Mouse (Mus musculus): ENCODE measurements around the gene Zfp511. TPM values are rescaled to one million over a fixed set of nuclear protein-coding genes. Genes with fewer than 3 reads are reported as not detected.
A peak's percentile ranks its signal among the peaks of the same experiment; 100 is the strongest.

The Zfp511 gene
- total RNA-seq (2017) = 21.7 and 23.6 TPM in 2 replicates

DNA sequence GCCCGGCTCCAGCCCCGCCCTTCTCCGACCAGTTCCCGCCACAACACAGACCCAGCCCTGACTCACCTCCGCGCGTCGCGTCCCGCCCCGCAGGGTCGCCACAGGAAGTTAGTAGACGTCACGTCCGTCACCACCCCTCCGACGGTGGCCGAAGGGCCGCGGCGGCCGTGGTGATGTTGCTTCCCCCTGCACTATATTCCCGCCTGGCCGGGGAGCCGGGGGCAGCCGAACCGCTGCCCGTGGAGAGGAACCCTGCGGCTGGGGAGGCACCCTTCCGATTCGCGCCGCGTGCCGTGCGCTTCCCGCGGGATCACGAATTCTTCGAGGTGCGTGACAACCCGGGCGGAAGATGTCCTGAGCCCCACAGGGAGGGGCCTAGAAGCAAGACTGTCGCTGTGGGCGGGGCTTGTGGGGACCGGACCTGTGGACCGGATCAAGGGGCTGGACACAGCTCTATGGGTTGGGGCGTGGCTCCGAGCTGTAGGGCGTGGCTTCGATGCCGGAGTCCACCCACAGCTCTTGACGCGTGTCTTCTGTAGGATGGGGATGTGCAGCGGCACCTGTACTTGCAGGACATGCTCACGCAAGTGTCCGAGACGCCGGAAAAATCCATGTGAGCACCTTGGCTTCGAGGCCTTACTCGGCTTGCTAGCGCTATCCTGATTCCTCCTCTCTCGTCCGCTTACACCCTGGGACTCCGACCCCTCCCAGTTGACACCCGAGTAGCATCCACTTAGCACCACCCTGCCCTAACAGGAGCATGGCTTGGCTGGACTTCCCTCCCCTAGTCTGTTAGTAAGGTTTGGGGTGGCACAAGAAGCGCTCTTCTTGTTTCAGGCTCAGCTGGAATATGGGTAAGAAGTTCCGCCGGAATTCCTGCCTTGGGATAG lies at the start of gene Zfp511, which contains the start of gene Tubgcp2:
Gene Zfp511, plus strand, starts transcription at position 111 of the 890 bp plus-strand sequence.
Gene Tubgcp2, minus strand, starts transcription at position 389 of the 890 bp plus-strand sequence.
- peak; percentile 90 for ATAC-seq (replicated peaks; ENCODE audit: low read depth, poor library complexity, severe bottlenecking)

DNA sequence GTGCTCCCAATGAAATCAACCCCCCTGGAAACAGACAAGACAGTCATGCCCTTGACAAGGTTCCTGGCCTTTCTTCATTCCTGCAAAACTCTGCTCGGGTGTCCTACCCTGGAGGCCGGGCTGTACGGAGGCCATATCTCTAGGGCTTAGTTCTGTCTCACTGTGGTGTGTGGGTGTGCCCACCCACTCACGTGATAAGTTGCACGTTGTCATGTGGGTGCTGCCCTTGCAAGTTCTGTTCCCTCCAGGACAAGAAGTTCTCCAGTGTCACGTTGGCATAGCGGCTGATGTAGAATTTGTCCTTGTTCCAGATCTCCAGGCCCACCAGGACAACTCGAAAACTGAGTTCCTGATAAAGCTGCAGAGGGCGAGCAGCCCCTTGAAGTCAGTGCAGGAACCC lies 47.9 kb upstream of the Zfp511 start:
- ATAC-seq (replicated peaks; ENCODE audit: low read depth, poor library complexity, severe bottlenecking) = no peak

DNA sequence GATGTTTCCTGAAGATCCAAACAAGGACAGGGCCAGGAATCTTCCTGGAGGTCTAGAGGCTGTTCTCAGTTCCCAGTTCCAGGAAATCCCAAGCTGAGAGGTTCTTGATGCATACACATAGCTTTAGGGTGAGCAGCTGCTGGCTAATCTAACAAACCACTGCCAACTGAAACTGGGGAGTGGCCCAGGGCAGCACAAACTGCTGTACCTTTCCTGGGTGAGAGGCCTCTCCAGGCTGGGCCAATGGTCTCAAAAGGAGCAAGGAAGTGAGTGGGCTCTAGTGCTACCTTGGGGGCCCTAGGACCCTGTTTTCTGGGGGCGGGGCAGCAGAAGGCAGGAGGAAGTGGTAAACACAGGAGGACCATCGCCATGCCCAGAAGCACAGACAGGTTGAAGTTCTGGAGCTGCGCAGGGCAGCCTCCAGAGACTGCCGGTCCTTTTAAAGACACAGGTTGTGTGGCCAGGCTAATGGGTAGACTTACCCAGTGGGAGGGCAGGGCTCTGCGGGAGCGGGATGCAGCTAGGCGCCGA lies 45.3 kb upstream of the Zfp511 start:
- ATAC-seq (replicated peaks; ENCODE audit: low read depth, poor library complexity, severe bottlenecking) = 0 out of 2 replicates have a peak, but pooled peaks have one; percentile 4

DNA sequence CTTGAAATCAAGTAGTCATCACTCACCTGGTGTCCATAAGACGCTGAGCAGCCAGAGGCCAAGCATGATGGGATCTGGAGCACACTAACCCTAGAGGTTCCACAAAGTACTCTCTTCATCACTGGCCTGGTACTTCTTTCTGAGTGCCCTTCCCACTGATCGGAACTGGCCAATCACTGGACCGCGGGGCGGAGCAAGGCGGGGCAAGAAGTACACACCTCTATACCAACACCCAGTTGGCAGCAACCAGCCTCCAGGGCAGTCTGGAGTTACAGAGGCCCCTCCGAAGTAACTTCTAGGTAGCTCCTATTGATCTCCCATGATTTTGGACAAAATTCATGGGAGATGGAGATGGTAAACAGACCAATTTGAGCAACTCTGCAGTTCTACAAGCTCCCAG lies 43.8 kb upstream of the Zfp511 start, which contains the start of gene Adam8:
Gene Adam8, minus strand, starts transcription at position 157 of the 400 bp plus-strand sequence.
- peak; percentile 76 for ATAC-seq (replicated peaks; ENCODE audit: low read depth, poor library complexity, severe bottlenecking)

DNA sequence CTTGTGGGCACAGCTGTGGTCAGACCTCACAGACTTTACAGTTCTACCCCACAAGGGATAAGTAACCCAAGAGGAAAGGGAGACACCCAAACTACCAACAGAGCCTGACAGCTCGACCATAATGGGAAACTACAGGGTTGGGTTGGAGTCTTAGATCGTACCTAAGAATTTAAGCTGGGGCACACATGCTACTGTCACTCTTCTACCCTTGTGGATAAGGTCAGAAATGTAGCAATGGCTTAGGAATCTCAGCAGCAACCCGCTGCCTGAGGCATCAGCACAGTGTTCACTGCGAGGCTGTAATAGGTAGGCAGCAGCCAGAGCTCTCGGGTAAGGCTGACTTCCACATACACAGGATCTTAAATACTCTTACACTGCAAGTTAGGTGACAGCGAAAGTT lies 42.7 kb upstream of the Zfp511 start:
- no peak for ATAC-seq (replicated peaks; ENCODE audit: low read depth, poor library complexity, severe bottlenecking)

DNA sequence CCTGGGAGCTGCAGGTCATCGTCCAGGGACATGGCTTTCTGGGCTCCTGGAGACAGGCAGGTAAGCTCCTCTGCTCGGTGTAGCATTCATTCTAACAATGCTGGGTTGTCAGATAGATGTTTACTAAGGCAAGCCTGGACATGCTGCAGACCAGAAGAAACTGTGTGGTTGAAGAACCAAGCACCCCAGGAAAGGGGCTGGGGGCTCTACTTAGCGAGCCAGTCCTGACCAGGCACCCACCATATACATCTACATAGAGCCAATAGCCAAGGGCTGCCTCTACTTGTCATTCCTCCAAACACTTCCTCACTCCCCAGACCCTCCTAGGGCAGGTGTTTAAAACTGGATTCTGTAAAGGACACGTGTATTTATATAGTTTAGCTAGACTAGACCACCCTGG lies 42.0 kb upstream of the Zfp511 start:
- ATAC-seq (replicated peaks; ENCODE audit: low read depth, poor library complexity, severe bottlenecking) = no peak

DNA sequence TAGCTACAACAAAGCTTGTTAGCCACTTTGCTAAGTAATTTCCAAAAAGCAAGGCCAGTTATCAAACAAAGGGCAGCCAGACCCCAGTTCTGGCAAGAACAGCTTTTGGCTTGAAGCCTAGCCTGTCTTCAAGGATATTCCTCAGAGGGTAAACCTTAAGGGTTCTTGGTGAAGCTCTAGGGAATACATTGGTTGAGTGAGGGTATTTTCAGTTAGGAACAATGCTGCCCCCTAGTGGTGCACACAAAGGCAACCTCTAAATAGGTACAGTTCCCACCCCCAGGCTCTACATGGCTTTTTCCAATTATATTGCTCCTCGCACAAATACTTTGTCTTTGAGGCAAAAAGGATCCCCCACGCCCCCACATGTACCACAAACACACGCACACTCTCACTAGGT lies 41.5 kb upstream of the Zfp511 start:
- ATAC-seq (replicated peaks; ENCODE audit: low read depth, poor library complexity, severe bottlenecking) = peak; percentile 73

DNA sequence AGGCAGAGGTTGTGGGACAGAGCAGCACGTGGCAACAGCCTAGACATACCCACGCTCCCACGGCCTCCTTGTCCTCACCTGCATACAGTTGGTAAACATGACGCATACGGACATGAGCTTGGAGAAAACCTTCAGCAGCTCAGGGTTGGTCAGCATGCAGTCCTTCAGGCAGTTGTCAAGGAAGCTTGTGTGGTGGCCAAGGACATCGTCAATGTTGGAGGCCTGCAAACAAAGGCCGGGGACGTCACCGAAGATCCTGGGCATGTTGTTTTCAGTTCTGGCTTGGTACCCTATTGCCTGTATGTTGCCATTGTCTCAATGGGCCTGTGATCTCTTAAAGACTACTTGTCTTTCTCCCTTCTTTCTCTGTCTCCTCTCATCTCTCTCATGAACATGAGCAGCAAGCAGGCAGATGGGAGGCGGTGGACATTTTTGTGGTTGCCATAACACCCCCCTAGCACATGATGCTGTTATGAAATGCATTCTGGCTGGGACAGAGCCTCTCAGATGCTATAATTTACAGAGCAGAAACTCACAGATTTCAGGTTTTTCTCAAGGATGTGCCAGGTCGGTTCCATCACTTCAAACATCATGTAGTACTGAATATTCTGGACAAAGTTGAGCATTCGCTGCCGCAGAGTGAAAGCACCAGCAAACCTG lies 37.4 kb upstream of the Zfp511 start:
- no peak for ATAC-seq (replicated peaks; ENCODE audit: low read depth, poor library complexity, severe bottlenecking)

DNA sequence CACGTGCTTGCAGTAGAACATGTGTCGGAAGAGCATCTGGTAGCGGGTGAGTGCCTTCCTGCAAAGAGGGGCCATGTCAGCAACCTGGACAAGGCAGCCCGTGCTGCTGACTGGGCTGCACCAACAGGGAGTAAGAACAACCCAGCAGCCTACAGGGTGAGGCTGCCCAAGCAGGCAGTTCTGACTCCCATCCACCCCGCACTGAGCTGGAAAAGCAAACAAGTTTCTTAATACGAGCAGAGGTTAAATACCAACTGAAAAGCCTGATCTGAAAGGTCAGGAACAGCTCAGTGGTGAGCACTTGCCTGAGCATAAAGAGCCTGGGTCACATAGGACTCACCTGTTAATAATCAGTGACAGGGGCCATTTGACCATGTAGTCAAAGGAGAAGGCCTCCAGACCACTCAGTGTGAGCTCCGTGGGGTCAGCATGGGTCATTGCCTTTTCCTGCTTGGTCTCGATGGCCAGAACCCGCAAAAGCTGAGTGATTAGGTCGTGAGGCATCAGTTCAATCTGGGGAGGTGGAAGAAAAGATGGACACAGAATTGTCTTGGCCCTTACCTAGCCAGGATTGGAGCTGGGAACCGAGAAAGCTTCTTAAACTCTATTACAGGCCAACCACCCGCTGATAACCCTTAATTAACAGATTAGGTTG lies 35.0 kb upstream of the Zfp511 start:
- ATAC-seq (replicated peaks; ENCODE audit: low read depth, poor library complexity, severe bottlenecking) = no peak

DNA sequence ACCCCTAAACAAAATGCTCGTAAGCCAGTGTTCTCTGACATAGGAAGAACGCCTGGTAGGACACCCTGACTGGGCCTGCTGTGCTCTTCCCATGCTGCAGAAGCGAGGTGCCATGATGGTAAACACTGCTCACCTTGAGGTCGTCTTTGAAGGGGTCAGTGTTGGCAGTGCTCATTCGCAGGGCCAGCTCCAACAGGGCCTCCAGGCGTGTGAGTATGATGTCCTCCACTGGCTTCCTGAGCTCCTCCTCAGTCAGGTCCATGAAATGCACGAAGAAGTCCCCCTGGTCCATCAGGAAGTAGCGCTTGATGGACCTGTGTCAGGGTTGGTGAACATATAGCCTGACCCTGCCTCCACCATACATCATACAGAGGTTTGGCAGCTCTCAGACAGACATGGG lies 31.5 kb upstream of the Zfp511 start:
- ATAC-seq (replicated peaks; ENCODE audit: low read depth, poor library complexity, severe bottlenecking) = no peak

DNA sequence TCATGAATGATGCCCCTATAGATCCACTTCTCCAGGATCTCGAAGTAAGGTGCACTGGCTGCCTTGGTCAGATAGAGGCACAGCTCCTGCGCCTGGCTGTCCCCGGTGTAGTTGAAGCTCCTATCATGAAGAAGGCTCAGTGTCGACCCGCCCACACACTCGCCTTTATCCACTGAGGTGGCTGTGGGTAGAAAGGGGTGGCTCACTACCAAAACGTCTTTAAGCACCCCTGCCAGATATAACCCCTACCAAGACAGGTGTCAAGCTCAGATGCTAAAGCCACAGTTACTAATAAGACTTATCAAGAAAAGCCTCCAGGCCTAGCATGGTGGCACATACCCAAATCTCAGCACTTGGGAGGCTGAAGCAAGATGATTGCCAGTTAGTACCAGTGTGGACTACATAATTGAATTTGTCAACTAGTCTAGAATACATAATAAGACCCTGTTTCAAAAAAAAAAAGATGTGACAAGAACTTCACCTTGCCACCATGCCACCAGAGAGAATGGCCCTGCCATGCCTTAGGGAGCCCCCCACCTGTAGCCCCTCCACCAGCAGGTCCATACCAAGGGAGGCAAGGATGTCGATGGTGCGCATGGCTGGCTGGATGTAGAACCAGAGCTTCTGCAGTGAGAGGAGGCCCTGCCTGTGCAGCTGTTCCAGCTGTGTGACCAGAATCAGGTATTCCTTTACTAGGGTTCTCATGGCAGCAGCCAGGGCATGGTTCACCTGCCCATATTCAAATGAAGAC lies 29.2 kb upstream of the Zfp511 start:
- ATAC-seq (replicated peaks; ENCODE audit: low read depth, poor library complexity, severe bottlenecking) = peak; percentile 29; the same call in 1 of the 2 replicates

DNA sequence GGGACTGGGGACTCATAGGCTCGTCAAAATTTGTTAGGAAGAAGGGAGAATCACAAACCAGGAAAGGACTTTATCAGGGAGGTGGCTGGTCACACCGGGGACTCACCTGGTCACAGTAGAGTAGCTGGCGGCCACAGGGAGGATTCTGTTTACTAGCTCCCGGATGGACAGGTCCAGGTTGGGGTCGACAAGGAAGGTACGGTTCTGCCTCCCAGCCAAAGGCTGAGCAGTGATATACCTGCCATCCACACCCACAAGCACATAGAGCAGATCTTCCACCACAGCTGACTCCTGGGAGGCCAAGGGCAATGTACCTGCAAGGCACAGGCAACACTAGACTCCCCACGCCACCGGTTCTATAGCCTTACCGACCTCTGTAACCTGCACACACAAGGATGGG lies 28.4 kb upstream of the Zfp511 start:
- no peak for ATAC-seq (replicated peaks; ENCODE audit: low read depth, poor library complexity, severe bottlenecking)

DNA sequence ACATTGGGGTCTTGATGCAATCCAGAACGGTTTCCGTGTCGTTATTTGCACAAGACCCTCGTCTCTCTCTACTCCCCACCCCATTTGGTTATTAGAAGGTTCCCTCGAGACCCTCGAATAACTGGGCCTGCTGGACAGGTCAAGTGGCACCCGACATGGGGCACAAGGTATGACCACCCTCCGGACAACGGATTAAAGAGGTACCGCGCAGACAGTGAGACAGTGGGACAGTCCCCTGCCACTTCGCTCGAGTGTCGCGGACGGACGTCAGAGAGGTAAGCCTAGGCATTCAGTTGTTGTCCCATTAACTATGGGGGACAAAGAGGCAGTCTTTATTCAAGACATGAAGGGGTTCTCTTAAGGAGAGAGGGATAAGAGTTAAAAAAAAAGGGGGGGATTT lies 24.9 kb upstream of the Zfp511 start:
- ATAC-seq (replicated peaks; ENCODE audit: low read depth, poor library complexity, severe bottlenecking) = no peak

DNA sequence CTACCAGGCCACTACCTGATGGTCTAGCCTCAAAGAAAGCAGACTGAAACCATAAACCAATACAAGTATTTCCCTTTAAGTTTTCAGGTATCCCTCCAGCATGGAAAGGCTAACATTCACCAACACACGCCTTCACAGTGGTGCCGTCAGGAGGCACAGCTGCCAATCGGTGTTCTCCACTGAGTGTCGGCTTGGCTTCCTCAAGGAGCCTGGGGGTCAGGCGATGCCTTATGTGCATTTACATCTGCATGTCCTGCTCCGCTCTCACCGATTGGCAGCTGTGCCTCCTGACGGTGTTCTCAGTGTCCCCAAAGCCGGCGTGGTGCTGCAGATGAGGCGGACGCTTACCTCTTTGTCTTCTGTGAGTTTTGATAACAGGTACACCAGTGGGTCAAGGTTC lies 4.4 kb upstream of the Zfp511 start:
- no peak for ATAC-seq (replicated peaks; ENCODE audit: low read depth, poor library complexity, severe bottlenecking)

DNA sequence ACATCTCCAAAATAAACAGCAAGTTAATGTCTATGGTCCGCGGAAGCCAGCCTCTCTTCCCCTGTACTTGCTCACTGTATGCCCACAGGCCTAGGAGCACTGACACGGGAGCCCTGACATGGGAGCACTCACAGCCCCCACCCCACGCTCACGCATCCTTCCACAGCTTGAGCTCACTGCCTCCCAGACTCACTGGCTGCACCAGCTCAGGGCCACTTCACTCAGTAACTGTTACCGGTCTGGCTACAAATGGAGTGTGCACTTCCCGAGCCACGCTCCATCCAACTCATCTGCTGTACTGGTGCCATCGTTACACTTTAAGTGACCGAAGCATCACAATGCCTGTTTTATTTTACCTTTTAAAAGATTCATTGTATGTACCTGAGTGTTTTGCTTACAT lies 3.8 kb upstream of the Zfp511 start:
- ATAC-seq (replicated peaks; ENCODE audit: low read depth, poor library complexity, severe bottlenecking) = no peak

DNA sequence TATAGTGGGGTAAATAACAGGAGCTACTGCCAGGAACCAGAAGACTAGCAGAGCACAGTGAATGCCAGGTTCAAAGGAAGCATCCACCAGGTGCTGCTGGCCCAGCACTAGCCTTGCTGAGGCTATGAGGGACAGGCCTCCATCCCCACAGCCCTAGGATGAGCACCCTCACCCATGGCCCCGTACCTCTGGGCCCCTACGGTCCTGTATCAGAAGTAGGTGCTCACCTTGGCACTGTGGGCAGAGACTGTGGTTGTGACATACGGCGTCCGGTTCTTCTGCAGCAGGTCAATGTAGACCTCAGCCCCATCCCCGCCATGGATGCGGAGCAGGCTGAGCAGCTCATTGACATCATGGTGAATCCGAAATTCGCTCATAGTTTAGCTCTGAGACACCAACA lies 2.8 kb upstream of the Zfp511 start:
- ATAC-seq (replicated peaks; ENCODE audit: low read depth, poor library complexity, severe bottlenecking) = no peak

DNA sequence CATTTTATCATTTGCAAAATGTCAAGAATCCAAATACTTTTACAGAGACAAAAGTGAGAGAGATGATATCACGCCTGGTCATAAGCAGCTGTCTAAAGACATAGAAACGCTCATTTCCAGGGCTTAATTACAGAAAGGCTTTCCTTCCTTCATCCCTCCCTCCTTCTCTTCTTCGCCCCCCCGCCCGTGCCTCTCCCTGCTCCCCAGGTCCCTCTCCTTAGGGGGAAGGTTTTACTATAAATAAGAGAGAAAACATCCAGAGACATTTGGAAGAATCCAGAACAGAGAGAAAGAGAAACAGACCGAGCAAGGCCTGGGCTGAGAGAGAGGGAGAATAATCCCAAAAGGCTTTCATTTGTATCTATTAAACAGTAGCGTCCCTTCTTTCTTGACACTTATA lies 735 bp upstream of the Zfp511 start:
- no peak for ATAC-seq (replicated peaks; ENCODE audit: low read depth, poor library complexity, severe bottlenecking)

DNA sequence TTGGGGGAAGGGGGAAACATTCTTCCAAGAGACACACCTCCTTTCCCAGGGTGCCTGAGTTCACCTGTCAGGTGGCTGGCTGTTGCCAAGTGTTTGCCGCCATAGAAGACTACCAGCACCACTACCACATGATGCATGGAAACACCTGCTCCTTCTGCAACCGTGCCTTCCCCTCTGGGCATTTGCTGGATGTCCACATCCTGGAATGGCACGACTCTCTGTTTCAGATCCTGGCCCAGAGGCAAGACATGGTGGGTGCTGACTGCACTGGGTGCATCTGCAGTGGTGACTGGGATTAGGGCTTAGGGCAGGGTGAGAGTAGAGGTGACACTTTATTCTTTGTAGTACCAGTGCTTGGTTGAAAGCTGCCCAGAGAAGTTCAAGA lies 972 bp downstream of the Zfp511 start:
- no peak for ATAC-seq (replicated peaks; ENCODE audit: low read depth, poor library complexity, severe bottlenecking)

DNA sequence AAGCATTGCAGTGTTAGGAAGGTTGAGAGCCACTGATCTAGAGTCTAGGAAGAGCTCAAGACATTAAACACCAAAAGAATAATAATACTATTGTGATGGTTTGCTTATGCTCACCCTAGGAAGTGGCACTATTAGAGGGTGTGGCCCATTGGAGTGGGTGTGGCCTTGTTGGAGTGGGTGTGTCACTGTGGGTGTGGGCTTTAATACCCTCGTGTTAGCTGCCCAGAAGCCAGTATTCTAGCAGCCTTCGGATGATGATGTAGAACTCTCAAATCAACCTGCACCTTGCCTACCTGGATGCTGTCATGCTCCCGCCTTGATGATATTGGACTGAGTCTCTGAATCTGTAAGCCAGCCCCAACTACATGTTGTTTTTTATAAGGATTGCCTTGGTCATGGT lies 6.5 kb downstream of the Zfp511 start:
- ATAC-seq (replicated peaks; ENCODE audit: low read depth, poor library complexity, severe bottlenecking) = no peak

DNA sequence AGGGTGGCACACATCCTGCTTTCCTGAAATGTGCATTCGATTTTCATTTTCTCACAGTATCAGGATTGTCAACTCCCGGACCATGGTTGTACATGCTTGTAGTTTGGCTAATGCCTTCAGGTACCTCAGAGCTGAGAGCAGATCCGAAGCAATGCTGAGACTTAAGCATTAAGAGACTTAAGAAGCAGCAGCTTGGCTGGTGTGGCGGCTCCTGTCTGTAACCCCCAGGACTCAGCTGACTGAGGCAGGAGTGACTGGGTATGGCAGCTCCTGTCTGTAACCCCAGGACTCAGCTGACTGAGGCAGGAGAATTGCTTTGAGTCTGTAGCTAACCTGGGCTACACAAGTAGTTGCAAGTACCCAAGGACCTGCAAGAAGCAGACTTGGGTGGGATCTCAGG lies 9.4 kb downstream of the Zfp511 start:
- no peak for ATAC-seq (replicated peaks; ENCODE audit: low read depth, poor library complexity, severe bottlenecking)

All from common myeloid progenitor, adult 5-6 weeks (primary cell).